Comparison of ENCODE assay signal across 33 mouse cellular contexts in the genomic region with DNA sequence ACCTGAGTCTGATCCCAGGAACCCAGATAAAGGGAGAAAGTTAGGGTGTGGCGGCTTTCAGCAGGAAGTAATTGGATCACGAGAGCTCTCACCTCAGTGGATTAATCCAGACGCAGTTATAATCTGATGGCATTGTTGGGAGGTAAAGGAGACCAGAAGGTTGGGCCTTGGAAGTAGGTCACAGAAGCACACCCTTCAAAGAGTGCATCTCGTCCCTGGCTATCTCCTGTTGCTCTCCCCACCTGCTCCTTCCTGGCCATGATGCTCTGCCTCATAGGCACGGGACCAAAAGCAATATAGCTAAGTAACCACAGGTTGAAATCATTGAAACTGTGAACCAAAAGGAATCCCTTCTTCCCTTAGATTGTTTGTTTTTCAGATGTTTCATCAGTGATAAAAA. TPM values are rescaled to one million over a fixed set of nuclear protein-coding genes. Genes with fewer than 3 reads are reported as not detected.
"Had no signal": no experiment of that assay in that cellular context is flagged by ENCODE, and none has a peak within 500 bp of the region (broad histone marks: within the 10 kb centered on the region; RNA-seq: fewer than 3 reads in every experiment).

No protein-coding gene starts in this region.

- H3K27ac ChIP-seq: gastrocnemius, adult 2 months; heart, adult 2 months; heart, embryonic 13.5 days; heart, embryonic 15.5 days; hindbrain, embryonic 10.5 days; hindbrain, embryonic 12.5 days; hindbrain, embryonic 14.5 days; intestine, embryonic 15.5 days; layer of hippocampus, adult 2 months; left cerebral cortex, adult 2 months; limb, embryonic 10.5 days; limb, embryonic 12.5 days; liver, embryonic 13.5 days; liver, embryonic 15.5 days had no signal

- H3K9me3 ChIP-seq: heart, embryonic 13.5 days; heart, embryonic 15.5 days; hindbrain, embryonic 10.5 days; hindbrain, embryonic 12.5 days; intestine, embryonic 15.5 days; limb, embryonic 10.5 days; limb, embryonic 12.5 days; liver, embryonic 13.5 days; liver, embryonic 15.5 days had no signal

- DNase-seq: gastrocnemius, adult 2 months; gastrocnemius, postnatal 10 days; gastrocnemius, postnatal 25 days; heart, adult 2 months; heart, postnatal 14 days; heart, postnatal 4 days; kidney, adult 18-20 months; kidney, adult 8-10 months; kidney, postnatal 10 days; kidney, postnatal 25 days; kidney, postnatal 4 days; liver; liver, embryonic 13.5 days; liver, postnatal 0 days had no signal

- H3K4me3 ChIP-seq: gastrocnemius, adult 2 months; heart, adult 2 months; heart, embryonic 13.5 days; heart, embryonic 15.5 days; hindbrain, embryonic 10.5 days; hindbrain, embryonic 12.5 days; intestine, embryonic 15.5 days; layer of hippocampus, adult 2 months; left cerebral cortex, adult 2 months; limb, embryonic 10.5 days; limb, embryonic 12.5 days; liver, embryonic 13.5 days; liver, embryonic 15.5 days had no signal

- ATAC-seq: hindbrain, embryonic 16.5 days; inflammation-experienced regulatory T-cells, adult 6 months; intestine, embryonic 15.5 days; intestine, postnatal 0 days; liver, postnatal 0 days had no signal

- H3K9ac ChIP-seq: heart, embryonic 13.5 days; heart, embryonic 15.5 days; hindbrain, embryonic 12.5 days; hindbrain, embryonic 14.5 days; intestine, embryonic 15.5 days; limb, embryonic 12.5 days; liver, embryonic 13.5 days; liver, embryonic 15.5 days; liver, postnatal 0 days had no signal

- H3K4me1 ChIP-seq: hindbrain, embryonic 10.5 days; intestine, embryonic 15.5 days; limb, embryonic 10.5 days; limb, embryonic 12.5 days; liver, embryonic 15.5 days had no signal

- H3K4me2 ChIP-seq: heart, embryonic 13.5 days; heart, embryonic 15.5 days; hindbrain, embryonic 12.5 days; hindbrain, embryonic 14.5 days; intestine, embryonic 15.5 days; limb, embryonic 12.5 days; liver, embryonic 11.5 days; liver, embryonic 13.5 days; liver, embryonic 15.5 days had no signal

- H3K27me3 ChIP-seq: heart, embryonic 13.5 days; heart, embryonic 15.5 days; hindbrain, embryonic 12.5 days; intestine, embryonic 15.5 days; limb, embryonic 12.5 days; liver, embryonic 13.5 days; liver, embryonic 15.5 days had no signal

RNA-seq across cellular contexts. Expression of gene 4930415O20Rik, which starts 13.6 kb away (rescaled TPM):
- total RNA-seq: gastrocnemius, postnatal 10 days; granulocyte monocyte progenitor cell, adult 5-6 weeks; heart, postnatal 4 days; layer of hippocampus, adult 2 months; layer of hippocampus, postnatal 10 days; left cerebral cortex, adult 2 months; left cerebral cortex, postnatal 14 days; left cerebral cortex, postnatal 36 days had no signal
- polyA plus RNA-seq: heart, adult 2 months; hindbrain, embryonic 10.5 days; hindbrain, embryonic 14.5 days; inflammation-experienced regulatory T-cells, adult 6 months; intestine, embryonic 15.5 days; intestine, postnatal 0 days; liver, embryonic 13.5 days; liver, embryonic 15.5 days; liver, postnatal 0 days had no signal
